Mouse (Mus musculus) C2C12 (cell line): Measurements from ENCODE around the gene Trhde.

Experiments
- CTCF ChIP-seq: IDR thresholded peaks from one replicate; pipeline ENCODE4 v1.5.1; 2011; ENCODE audit not compliant: control insufficient read depth, insufficient read depth, insufficient read length
- MAX ChIP-seq: IDR thresholded peaks from one replicate; pipeline ENCODE4 v1.6.1; 2011; ENCODE audit warnings: mild to moderate bottlenecking, control low read depth
- MYOG ChIP-seq: IDR thresholded peaks from one replicate; pipeline ENCODE4 v1.6.1; 2011; ENCODE audit not compliant: control insufficient read depth, insufficient read length; ENCODE audit errors: extremely low read depth
- USF1 ChIP-seq: IDR thresholded peaks from one replicate; pipeline ENCODE4 v1.6.1; 2011; ENCODE audit warnings: low read depth, mild to moderate bottlenecking, control low read depth, moderate library complexity

- TF ChIP-seq CTCF: no peak
- no peak for TF ChIP-seq MAX
- TF ChIP-seq USF1: no peak
- no peak for TF ChIP-seq MYOG
Observed at GRCm38 (mm10) chr10:114739916-114740315, 62.2 kb downstream of the Trhde start.
